Mouse (Mus musculus): ENCODE results near the gene Sae1.

Sae1 gene

DNA sequence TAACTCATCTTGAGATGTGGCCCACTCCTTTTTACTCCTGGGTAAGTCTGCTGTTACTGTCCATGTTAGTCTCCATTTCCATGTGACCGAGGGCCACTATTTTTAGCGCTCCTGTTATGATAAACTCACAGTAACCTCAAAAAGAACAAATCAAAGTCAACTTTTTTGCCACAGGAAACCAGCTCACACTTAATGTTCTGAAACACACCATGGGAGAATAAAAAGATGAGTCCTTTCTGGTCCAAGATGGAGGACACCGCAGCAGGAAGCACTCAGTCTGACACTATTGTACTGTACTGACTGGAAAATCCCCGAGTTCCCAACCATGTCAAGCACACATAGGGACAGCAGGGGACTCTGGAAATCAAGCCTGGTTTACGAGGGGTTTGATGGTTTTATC, 37.6 kb downstream of the Sae1 start:
- no peak for DNase-seq

DNA sequence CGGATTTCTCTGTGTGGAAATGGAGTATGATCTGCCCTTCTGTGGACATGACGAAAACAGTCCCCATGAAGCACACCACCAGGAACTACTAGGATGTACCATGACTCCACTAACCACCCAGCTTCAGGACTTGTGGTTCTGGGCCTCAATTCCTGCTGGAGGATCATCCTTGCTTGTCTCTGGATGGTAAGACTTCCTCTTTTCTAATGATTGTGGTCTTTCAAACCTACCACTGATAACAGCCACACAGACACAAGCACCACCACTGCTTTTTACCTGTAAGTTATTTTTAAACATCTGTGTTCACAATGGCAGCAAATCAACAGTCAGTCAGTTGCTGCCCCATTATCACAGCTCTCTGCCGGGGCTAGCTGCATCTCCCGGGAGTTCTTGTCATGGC, 42.3 kb downstream of the Sae1 start:
- DNase-seq = no peak

- DNase-seq = no peak
Observed at GRCm38 (mm10) chr7:16344598-16344997, 43.0 kb downstream of the Sae1 start.

- peak in 1 of 2 experiments; percentile 22 for DNase-seq
Observed at GRCm38 (mm10) chr7:16337733-16338132, 49.9 kb downstream of the Sae1 start.

GRCm38 (mm10) chr7:16329146-16329545, 58.5 kb downstream of the Sae1 start:
- no peak for DNase-seq

- DNase-seq = no peak
Observed at GRCm38 (mm10) chr7:16326607-16326971, 61.0 kb downstream of the Sae1 start.

GRCm38 (mm10) chr7:16325920-16326606, 61.5 kb downstream of the Sae1 start:
- peak; percentile 48 to 53 for DNase-seq

DNA sequence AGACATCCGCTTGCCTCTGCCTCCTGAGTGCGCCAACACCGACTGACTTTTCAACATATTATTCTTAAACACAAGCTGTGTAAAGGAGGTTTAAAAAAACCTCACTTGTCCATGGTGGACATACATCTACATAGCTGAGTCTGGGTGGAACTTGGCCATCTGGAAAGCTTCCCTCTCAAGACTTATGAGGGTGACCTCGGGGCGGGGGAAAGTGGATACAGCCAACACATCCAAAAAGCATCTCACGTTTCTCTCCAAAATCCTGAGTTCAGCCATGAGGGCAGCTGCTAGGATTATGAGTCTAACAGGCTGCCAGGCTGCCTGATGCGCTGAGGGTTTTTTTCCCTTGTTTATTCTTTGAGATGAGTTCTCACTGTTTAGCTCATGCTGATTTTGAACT, 62.9 kb downstream of the Sae1 start:
- no peak for DNase-seq

DNA sequence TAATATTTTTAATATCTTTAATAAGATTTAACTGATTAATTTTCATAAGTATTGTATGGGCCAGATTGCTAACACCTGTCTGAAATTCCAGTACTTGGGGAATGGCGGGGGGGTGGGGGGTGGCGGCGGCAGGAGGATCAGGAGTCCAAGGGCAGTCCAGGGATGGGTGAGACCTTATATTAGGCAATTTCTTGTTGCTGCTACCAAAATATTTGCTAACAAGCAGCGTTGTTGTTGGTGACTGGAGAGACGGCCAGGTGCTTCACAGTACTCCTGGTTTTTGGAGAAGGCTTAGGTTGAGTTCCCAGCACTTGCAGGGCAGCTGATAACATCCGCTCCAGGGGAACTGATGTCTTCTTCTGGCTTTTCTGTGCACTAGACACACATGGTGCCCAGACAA, 67.1 kb downstream of the Sae1 start:
- no peak for DNase-seq

GRCm38 (mm10) chr7:16319216-16319615, 68.4 kb downstream of the Sae1 start:
- DNase-seq = no peak

- peak in 1 of 2 experiments; percentile 15 for DNase-seq
Observed at GRCm38 (mm10) chr7:16317094-16317493, 70.5 kb downstream of the Sae1 start.

DNA sequence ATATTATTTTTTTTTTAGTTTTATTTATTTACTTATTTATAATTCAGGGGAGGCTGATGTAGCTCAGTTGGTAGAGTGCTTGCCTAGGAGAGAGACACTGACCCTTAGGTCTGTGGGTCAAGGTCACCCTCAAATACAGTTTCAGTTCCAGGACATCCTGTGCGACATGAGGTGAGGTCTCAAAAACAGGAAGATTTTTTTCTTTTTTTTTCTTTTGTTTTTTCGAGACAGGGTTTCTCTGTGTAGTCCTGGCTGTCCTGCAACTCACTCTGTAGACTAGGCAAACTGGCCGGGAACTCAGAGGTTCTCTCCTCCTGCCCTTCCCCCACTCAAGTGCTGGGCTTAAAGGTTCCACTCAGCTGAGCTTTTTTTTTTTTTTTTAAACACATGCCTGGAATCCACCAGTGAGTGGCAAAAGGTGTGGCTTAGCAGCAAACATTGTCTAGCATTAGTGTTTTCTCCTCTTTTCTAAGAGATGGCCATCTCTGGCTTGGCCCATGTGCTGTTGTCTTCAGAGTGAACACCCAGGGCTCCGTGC, 72.3 kb downstream of the Sae1 start:
- no peak for DNase-seq

- no peak for DNase-seq
Observed at GRCm38 (mm10) chr7:16314221-16314775, 73.3 kb downstream of the Sae1 start.

- DNase-seq = peak; percentile 68 to 72
Observed at GRCm38 (mm10) chr7:16313481-16314220, 74.0 kb downstream of the Sae1 start.

DNA sequence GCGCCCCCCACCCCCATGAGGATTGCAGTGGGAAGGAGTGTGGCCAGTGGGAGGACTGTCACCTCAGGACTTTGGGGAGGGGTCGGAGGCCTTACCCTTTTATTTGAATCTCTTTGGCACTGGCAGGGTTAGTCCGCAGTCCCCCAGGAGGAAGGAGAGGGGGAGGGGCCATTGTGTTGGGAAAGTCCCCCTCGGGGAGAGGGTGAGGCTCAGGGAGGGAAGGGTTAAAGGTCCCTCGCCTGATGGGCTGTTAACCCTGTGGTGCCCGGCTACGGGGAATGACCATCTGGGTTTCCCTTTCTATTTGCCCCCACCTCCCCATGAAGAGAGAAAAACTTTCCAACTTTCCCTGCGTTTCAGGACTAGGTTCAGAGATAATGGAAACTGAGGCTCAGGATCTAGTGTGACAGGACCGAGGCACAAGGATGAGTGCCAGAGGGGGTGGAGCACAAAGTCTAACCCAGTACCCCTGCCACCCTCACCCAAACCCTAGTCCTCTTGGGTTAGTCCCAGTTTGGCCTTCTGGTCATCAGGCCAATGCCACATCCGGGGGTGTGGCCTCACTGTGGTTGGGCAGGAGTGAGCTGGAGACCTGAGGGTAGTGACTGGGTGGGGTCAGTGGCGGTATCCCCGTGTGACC, 74.8 kb downstream of the Sae1 start:
- peak; percentile 27 to 54 for DNase-seq

- DNase-seq = peak; percentile 18 to 43
Observed at GRCm38 (mm10) chr7:16312011-16312671, 75.5 kb downstream of the Sae1 start.

GRCm38 (mm10) chr7:16311453-16312004, 76.1 kb downstream of the Sae1 start:
- peak in 1 of 2 experiments; percentile 18 for DNase-seq

DNA sequence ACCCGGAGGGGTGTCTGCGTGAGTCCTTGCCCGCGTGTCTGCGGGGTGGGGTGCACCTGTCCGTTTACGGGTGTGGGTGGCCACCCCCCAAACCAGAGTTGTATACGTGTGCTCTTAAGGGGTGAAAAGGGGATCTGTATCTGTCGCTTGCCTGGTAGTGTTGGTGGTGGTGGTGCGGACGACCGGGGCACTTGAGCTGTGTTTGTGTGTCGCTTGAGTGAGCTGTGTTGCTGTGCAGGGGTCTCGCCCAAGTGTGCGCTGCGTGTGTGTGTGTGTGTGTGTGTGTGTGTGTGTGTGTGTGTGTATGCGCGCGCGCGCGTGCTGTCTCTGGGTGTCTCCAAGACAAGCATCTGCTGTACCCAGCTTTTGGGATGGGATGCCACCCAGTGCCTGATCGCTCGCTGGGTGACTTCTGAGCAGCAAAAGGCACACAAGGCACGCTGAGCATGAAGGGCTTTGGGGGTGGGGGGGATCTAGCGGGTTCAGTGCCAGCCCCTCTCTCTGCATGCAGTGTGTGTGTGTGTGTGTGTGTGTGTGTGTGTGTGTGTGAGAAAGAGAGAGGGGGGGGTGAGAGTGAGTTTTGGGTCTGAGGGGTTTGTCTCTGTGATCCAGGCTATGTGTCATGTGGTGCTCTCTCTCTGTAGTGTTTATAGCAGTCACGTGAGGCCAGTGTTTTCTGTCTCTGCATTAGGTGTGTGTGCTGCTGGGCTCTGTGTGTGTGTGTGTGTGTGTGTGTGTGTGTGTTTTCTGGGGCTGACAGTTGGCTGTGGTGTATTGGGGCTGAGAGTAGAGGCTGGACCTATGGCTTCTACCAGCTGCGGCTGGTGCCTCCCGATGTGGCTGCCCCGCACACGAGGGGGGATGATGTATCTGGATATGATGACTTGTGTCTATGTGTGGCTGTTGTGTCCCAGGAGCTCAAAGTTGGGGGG, 76.8 kb downstream of the Sae1 start:
- peak; percentile 53 to 60 for DNase-seq

DNA sequence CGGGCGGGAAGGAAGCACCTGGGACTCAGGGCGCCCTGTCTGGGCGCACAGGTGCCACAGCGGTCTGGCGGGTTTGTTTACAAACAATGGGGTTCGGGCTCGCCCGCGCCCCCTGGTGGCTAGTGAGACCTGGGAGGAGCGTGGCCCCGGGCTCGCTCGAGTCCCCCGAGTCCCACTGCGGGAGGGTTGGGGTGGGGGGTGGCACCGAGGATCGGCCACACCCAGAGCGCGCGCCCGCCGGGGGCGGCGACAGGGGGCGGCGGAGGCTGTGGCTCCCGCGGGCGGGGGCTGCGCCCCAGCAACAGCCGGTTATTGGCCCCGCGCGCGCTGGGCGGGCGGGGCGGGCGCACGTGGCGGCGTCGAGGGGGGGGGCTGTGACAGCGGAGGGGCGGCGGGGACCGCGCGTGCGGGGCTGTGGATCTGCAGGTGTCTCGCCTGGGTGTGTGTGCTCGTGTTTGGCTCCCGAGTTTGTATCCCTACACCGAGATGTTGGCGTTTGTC, 77.5 kb downstream of the Sae1 start:
- DNase-seq = peak; percentile 93 to 94

DNA sequence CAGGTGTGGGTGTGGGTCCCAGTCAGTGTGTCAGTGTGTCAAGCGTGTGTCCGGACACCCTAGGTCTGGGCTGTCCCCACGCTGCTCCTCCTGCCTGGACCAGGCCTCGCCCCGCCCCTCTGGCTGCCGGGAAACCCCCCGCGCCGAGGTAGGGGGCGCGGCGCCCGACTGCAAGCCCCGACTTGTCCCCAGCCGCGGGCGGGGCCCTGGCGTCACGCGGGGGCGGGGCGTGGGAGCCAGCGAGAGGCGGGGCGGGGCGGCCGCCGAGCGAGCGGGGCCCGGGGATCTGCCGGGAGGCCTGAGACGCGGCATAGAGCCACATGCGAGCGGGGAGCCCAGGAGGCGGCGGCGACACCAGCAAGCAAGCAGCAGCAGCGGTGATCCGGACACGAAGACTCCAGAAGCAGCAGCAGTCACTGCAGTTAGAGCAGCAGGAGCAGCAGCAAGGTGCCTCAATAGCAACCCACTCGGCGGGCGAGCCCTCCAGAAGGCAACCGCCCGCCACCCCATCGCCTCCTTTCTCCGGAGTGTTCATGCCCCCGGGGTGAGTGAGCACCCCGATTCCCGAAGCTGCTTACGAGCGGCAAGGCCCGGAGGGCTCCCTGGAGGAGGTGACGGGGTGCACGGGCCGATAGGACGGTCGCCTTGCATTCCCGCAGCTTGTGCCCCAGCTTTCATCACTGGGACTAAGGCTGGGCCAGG, 78.1 kb downstream of the Sae1 start:
- DNase-seq = peak; percentile 95
